Mouse (Mus musculus) heart, postnatal 36 days (tissue): ENCODE results near the gene Zfp524. TPM values are rescaled to one million over a fixed set of nuclear protein-coding genes. Genes with fewer than 3 reads are reported as not detected.
A peak's percentile ranks its signal among the peaks of the same experiment; 100 is the strongest.
"Not testable (repeated sequence)": the region's sequence is repeated elsewhere in the genome, so short reads cannot be mapped to it uniquely, and the experiment has no call there.

ENCODE experiments used
- DNase-seq, 2 experiments: peaks; one replicate each; pipeline ENCODE4 v3.0.0; 2021 to 2022
- intact Hi-C: fragments of 180-260 bp; cut with DNase I; formaldehyde crosslinking; loops from one replicate; pipeline ENCODE4 v1.15.1; 2025
- total RNA-seq, 2 experiments: library from RNA; stranded (reverse); gene quantifications; 2 replicates each; pipeline ENCODE4 v1.2.3; 2021

Gene Zfp524
- total RNA-seq, 2 experiments from 2014 or later, result 9.7 to 10.4 TPM

GRCm38 (mm10) chr7:5015118-5016001, 1.1 kb downstream of the Zfp524 start, which contains the start of gene Gm44973:
Gene Gm44973, plus strand, starts transcription at chr7:5015496.
- peak; percentile 89 to 96 for DNase-seq
- intact Hi-C loops, result loop anchor here (2.0 to 10.0 kb wide), 4 partner anchors 45 to 361 kb away; partner anchors contain the start of genes Ppp6r1 and Ube2s

- no peak for DNase-seq
- intact Hi-C loops, result loop anchor here (2.0 to 10.0 kb wide), 3 partner anchors 45 to 361 kb away; partner anchors contain the start of genes Ppp6r1 and Ube2s
Measured at GRCm38 (mm10) chr7:5016057-5016456, 1.8 kb downstream of the Zfp524 start.

GRCm38 (mm10) chr7:5016920-5017319, 2.7 kb downstream of the Zfp524 start:
- intact Hi-C loops, result loop anchor here (2.0 to 10.0 kb wide), 3 partner anchors 44 to 362 kb away; partner anchors contain the start of genes Ppp6r1 and Ube2s
- no peak for DNase-seq

- no peak for DNase-seq
- intact Hi-C loops, result loop anchor here (2.0 to 10.0 kb wide), 3 partner anchors 43 to 363 kb away; partner anchors contain the start of genes Ppp6r1 and Ube2s
Measured at GRCm38 (mm10) chr7:5017352-5017751, 3.1 kb downstream of the Zfp524 start.

GRCm38 (mm10) chr7:5017931-5018330, 3.7 kb downstream of the Zfp524 start:
- intact Hi-C loops, result loop anchor here (2.0 to 10.0 kb wide), 3 partner anchors 43 to 363 kb away; partner anchors contain the start of genes Ppp6r1 and Ube2s
- DNase-seq, result no peak

- DNase-seq, result not testable (repeated sequence)
- intact Hi-C loops, result loop anchor here (10.0 kb wide), 2 partner anchors 205 to 365 kb away; partner anchors contain the start of genes Ppp6r1 and Ube2s
Measured at GRCm38 (mm10) chr7:5019576-5019975, 5.4 kb downstream of the Zfp524 start.

GRCm38 (mm10) chr7:5020000-5020681, 5.9 kb downstream of the Zfp524 start, which contains the start of the genes Zfp865 and Ccdc106:
Gene Zfp865, plus strand, starts transcription at chr7:5020376.
Gene Ccdc106, plus strand, starts transcription at chr7:5020553.
- DNase-seq, result peak; percentile 98 to 99
- intact Hi-C loops, result loop anchor here (5.0 to 10.0 kb wide), 3 partner anchors 205 to 365 kb away; partner anchors contain the start of genes Ppp6r1, Rpl28 and Ube2s

- intact Hi-C loops, result loop anchor here (5.0 kb wide), 1 partner anchor 228 kb away; the partner anchor contains the start of gene Rpl28
- DNase-seq, result no peak
Measured at GRCm38 (mm10) chr7:5020685-5021084, 6.5 kb downstream of the Zfp524 start.

GRCm38 (mm10) chr7:5021197-5021596, 7.0 kb downstream of the Zfp524 start:
- intact Hi-C loops, result loop anchor here (5.0 kb wide), 1 partner anchor 229 kb away; the partner anchor contains the start of gene Rpl28
- DNase-seq, result no peak

GRCm38 (mm10) chr7:5029543-5029942, 15.3 kb downstream of the Zfp524 start:
- intact Hi-C loops, result no loop called here
- DNase-seq, result no peak

GRCm38 (mm10) chr7:5029946-5030345, 15.7 kb downstream of the Zfp524 start:
- intact Hi-C loops, result no loop called here
- no peak for DNase-seq

- intact Hi-C loops, result no loop called here
- DNase-seq, result no peak
Measured at GRCm38 (mm10) chr7:5030554-5031275, 16.5 kb downstream of the Zfp524 start.

- DNase-seq, result no peak
- intact Hi-C loops, result no loop called here
Measured at GRCm38 (mm10) chr7:5031496-5031895, 17.3 kb downstream of the Zfp524 start.

- intact Hi-C loops, result no loop called here
- DNase-seq, result no peak
Measured at GRCm38 (mm10) chr7:5033818-5034217, 19.6 kb downstream of the Zfp524 start, which contains the start of gene 4632433K11Rik. Gene 4632433K11Rik, plus strand, starts transcription at chr7:5034118.

- intact Hi-C loops, result loop anchor here (2.0 kb wide), 1 partner anchor 13 kb away; no protein-coding TSS in a partner anchor
- DNase-seq, result no peak
Measured at GRCm38 (mm10) chr7:5035628-5036027, 21.4 kb downstream of the Zfp524 start.

GRCm38 (mm10) chr7:5036136-5036535, 21.9 kb downstream of the Zfp524 start:
- DNase-seq, result no peak
- intact Hi-C loops, result loop anchor here (2.0 kb wide), 1 partner anchor 13 kb away; no protein-coding TSS in a partner anchor

GRCm38 (mm10) chr7:5037026-5037425, 22.8 kb downstream of the Zfp524 start:
- intact Hi-C loops, result loop anchor here (2.0 kb wide), 1 partner anchor 14 kb away; no protein-coding TSS in a partner anchor
- DNase-seq, result no peak

- intact Hi-C loops, result loop anchor here (2.0 kb wide), 1 partner anchor 15 kb away; no protein-coding TSS in a partner anchor
- no peak for DNase-seq
Measured at GRCm38 (mm10) chr7:5037467-5037866, 23.3 kb downstream of the Zfp524 start.

GRCm38 (mm10) chr7:5038109-5038732, 24.0 kb downstream of the Zfp524 start, which contains the start of gene Zfp784:
Gene Zfp784, minus strand, starts transcription at chr7:5038446.
- peak; percentile 92 to 98 for DNase-seq
- intact Hi-C loops, result no loop called here
